Mouse (Mus musculus) adrenal gland, postnatal 4 days (tissue): Measurements from ENCODE around the gene Cnpy4. TPM values are rescaled to one million over a fixed set of nuclear protein-coding genes. Genes with fewer than 3 reads are reported as not detected.
A peak's percentile ranks its signal among the peaks of the same experiment; 100 is the strongest.
"Not testable (repeated sequence)": the region's sequence is repeated elsewhere in the genome, so short reads cannot be mapped to it uniquely, and the experiment has no call there.

Experiments used
- DNase-seq, 2 experiments: peaks; one replicate each; pipeline ENCODE4 v3.0.0; 2021 to 2022; ENCODE audit warnings: low spot score in 2 of 2, mixed read lengths in 2 of 2
- microRNA-seq: library from miRNA; unstranded; fragments of <30 nt; microRNA quantifications from one replicate; pipeline ENCODE4 v1.2.0, GENCODE M21; 2021
- total RNA-seq, 2 experiments: library from RNA; stranded (reverse); gene quantifications; 2 replicates each; pipeline ENCODE4 v1.2.3; 2021

The Cnpy4 gene
- total RNA-seq, 2 experiments from 2014 or later = 29.9 to 31.1 TPM

GRCm38 (mm10) chr5:138199576-138199975 is 12.3 kb downstream of the Cnpy4 start:
- no peak for DNase-seq

DNA sequence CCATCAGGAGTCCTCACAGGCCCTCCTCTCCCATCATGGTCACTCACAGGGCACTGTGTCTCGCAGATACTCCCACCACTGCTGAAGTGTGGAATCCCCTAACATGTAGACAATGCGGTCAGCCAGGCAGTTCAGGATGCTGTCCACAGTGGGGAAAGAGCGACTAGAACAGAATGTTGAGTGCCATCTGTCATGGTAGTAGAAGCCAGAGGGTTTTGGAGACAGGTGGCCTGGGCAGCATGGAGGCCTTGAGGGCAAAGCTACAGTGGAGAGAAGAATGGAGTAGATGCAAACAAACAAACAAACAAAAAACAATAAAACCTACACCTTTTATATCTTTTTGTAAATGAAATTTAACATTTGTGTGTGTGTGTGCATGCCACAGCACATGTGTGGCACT is 14.8 kb downstream of the Cnpy4 start:
- DNase-seq = no peak

- no peak for DNase-seq
Measured at GRCm38 (mm10) chr5:138207253-138207652, 20.0 kb downstream of the Cnpy4 start.

- DNase-seq = no peak
Measured at GRCm38 (mm10) chr5:138207873-138208272, 20.6 kb downstream of the Cnpy4 start.

DNA sequence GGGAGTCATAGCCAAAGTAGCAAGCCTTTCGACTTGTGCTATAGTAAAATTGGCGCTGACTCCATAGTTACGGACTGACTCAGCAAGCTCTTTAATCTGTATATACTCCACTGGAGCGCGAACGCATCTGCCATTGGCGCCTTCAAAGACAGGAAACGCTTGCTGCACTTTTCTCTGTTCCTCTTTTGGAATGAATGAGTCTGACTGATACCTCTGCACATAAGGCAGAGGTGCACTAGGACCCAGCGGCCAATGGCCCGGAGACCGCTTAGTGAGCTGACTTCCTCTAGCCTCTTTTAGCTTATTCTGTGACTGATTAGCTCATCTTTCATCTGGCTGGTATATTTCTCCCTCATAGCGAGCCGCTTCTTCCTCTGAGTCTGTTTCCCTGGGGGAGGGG is 29.3 kb downstream of the Cnpy4 start:
- DNase-seq = not testable (repeated sequence)

- DNase-seq = no peak
Measured at GRCm38 (mm10) chr5:138219864-138220263, 32.6 kb downstream of the Cnpy4 start.

- peak; percentile 79 to 82 for DNase-seq
Measured at GRCm38 (mm10) chr5:138222111-138222510, 34.8 kb downstream of the Cnpy4 start.

DNA sequence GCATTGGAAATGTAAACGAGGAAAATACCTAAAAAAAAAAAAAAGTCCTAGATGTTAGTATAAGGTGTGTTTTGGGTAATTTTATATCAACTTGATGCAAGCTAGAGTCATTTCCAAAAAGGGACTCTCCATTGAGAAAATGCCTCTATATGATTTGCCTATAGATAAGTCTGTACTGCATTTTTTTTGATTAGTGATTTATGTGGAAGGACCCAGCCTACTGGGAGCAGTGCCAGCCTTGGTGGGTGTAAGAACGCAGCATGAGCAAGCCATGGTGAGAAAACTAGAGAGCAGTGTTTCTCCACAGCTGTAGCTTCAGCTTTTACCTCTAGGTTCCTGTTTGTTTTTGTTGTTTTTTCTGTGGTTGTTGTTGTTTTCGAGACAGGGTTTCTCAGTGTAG is 36.0 kb downstream of the Cnpy4 start:
- DNase-seq = no peak

- DNase-seq = no peak
Measured at GRCm38 (mm10) chr5:138225700-138226099, 38.4 kb downstream of the Cnpy4 start, which contains the start of gene Nxpe5. Gene Nxpe5, plus strand, starts transcription at chr5:138225898.

GRCm38 (mm10) chr5:138226491-138226890 is 39.2 kb downstream of the Cnpy4 start:
- no peak for DNase-seq

DNA sequence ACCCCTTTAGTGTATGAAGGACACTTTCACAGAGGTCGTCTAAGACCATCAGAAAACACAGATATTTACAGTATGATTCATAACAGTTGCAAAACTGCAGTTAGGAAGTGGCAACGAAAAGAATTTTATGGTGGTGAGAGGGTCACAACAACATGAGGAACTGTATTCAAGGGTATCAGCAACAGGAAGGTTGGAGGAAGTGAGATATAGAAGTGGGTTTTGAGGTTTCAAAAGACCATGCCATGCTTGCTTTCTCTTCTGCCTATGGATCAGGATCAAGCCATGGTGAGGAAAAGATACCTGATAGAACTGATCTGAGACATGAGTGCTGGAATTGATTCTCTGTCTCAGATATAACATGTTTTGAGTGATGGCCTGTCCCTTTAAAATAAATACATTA is 40.1 kb downstream of the Cnpy4 start:
- DNase-seq = no peak

- DNase-seq = no peak
Measured at GRCm38 (mm10) chr5:138228026-138228425, 40.7 kb downstream of the Cnpy4 start.

DNA sequence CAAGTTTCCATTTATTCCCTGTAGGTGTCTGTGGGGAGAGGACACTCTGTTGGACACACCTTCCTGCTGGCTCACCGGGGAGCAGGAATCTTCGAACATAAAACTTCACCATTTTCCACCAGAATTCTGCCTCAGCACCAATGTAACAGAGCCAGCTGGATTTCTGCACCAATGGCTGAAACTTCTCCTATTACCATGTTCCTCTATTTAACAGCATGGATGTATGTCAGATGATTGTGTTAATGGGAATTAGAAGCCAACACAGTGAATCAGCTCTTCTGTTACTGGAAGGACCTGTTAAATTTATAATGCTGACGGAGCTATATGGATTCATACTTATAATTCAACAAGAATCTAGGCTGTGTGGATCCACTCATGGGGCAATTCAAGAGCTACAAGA is 42.2 kb downstream of the Cnpy4 start:
- no peak for DNase-seq

- no peak for DNase-seq
Measured at GRCm38 (mm10) chr5:138233778-138234177, 46.5 kb downstream of the Cnpy4 start.

GRCm38 (mm10) chr5:138234224-138234623 is 46.9 kb downstream of the Cnpy4 start:
- DNase-seq = no peak

- DNase-seq = no peak
Measured at GRCm38 (mm10) chr5:138241511-138241910, 54.2 kb downstream of the Cnpy4 start.

Small RNAs within 50 kb of the gene (microRNA-seq; reads per million reads assigned to microRNA genes)
- gene Mir106b (2,095 reads per million, percentile 84 among the genes with 10 or more reads in this experiment), gene Mir25 (715 reads per million, percentile 72 among the genes with 10 or more reads in this experiment), gene Mir93 (2,848 reads per million, percentile 87 among the genes with 10 or more reads in this experiment)

Other genes with a start within 250 kb of the Cnpy4 start
- 1 to 10 TPM; 2.3 to 2.4 TPM for gene Gjc3, start 224.4 kb upstream of the Cnpy4 start, total RNA-seq
- 10 to 100 TPM in 1 of 2 experiments, 1 to 10 TPM in 1; 1.1 to 55.2 TPM for gene Azgp1, start 206.0 kb upstream of the Cnpy4 start, total RNA-seq
- not detected for gene Smok3a, start 166.2 kb upstream of the Cnpy4 start, total RNA-seq
- gene Smok3b, start 166.1 kb upstream of the Cnpy4 start, total RNA-seq = not detected
- gene Smok3c, start 134.3 kb upstream of the Cnpy4 start, total RNA-seq = not detected
- gene Zkscan1, start 102.4 kb upstream of the Cnpy4 start, total RNA-seq = 10 to 100 TPM; 49.4 to 53.5 TPM
- gene Zscan21, start 70.6 kb upstream of the Cnpy4 start, total RNA-seq = 10 to 100 TPM; 26.2 to 26.6 TPM
- gene Zfp113, start 31.7 kb upstream of the Cnpy4 start, total RNA-seq = 10 to 100 TPM; 19.5 to 21.6 TPM
- 100 to 1,000 TPM; 145 to 147 TPM for gene Cops6, start 26.4 kb upstream of the Cnpy4 start, total RNA-seq
- gene Ap4m1, start 15.5 kb upstream of the Cnpy4 start, total RNA-seq = 10 to 100 TPM; 46.0 to 47.2 TPM
- gene Mcm7, start 15.1 kb upstream of the Cnpy4 start, total RNA-seq = 100 to 1,000 TPM; 102 to 116 TPM
- gene Taf6, start within 50 bp of the Cnpy4 start, total RNA-seq = 10 to 100 TPM; 35.6 to 39.2 TPM
- gene Mblac1, start 6.8 kb downstream of the Cnpy4 start, total RNA-seq = 10 to 100 TPM in 1 of 2 experiments, 1 to 10 TPM in 1; 9.9 to 10.2 TPM
- gene Nxpe5, start 38.4 kb downstream of the Cnpy4 start, total RNA-seq = under 1 TPM; 0.70 to 0.85 TPM
- 10 to 100 TPM; 65.5 to 69.9 TPM for gene Lamtor4, start 68.0 kb downstream of the Cnpy4 start, total RNA-seq
- 10 to 100 TPM; 27.3 to 28.1 TPM for gene BC037034, start 76.5 kb downstream of the Cnpy4 start, total RNA-seq
- under 1 TPM; 0.54 to 0.64 TPM for gene Gal3st4, start 85.4 kb downstream of the Cnpy4 start, total RNA-seq
- gene Gm43720, start 92.5 kb downstream of the Cnpy4 start, total RNA-seq = not detected
- gene Gpc2, start 92.5 kb downstream of the Cnpy4 start, total RNA-seq = 1 to 10 TPM; 3.5 to 6.7 TPM
- gene Stag3, start 92.8 kb downstream of the Cnpy4 start, total RNA-seq = 1 to 10 TPM in 1 of 2 experiments, under 1 TPM in 1; 0.53 to 1.5 TPM
- under 1 TPM in 1 of 2 experiments, not detected in 1; 0.28 TPM for gene Pvrig, start 154.5 kb downstream of the Cnpy4 start, total RNA-seq